Mouse (Mus musculus): ENCODE data around the gene Duxf3.
"Not testable (repeated sequence)": the region's sequence is repeated elsewhere in the genome, so short reads cannot be mapped to it uniquely, and the experiment has no call there.

DNA sequence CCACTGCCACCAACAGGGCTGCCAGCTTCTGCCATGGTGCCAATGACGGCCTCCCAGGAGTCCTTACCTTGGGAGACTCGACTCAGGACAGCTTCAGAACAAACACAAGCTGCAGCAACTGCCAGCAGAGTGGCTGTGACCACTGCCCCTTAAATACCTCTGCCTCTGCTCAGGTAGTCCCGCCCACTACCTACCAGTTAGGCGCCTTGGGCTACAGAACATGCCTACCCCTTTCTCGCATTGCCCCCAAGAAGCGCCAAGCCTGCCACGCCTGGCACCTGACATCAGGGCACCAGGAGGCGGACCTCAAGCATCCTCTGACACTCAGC is at the start of gene Duxf3:
- TF ChIP-seq CTCF (conservative IDR thresholded peaks at IDR 0.05 in 1 of 2, IDR thresholded peaks at IDR 0.05 in 1 of 2; ENCODE audit: low read depth in 2 of 2, low read length in 2 of 2); UBTF (IDR thresholded peaks at IDR 0.05; ENCODE audit: low read depth, low read length); EP300 (IDR thresholded peaks at IDR 0.05; ENCODE audit: low read length); MXI1 (IDR thresholded peaks at IDR 0.05; ENCODE audit: low read depth, low read length); USF1 (IDR thresholded peaks at IDR 0.05; ENCODE audit: low read depth, low read length); NELFE (IDR thresholded peaks at IDR 0.05; ENCODE audit: low read depth, low read length); ZC3H11A (IDR thresholded peaks at IDR 0.05; ENCODE audit: low read depth, low read length): not testable (repeated sequence)
